Mouse (Mus musculus) G1E (cell line): ENCODE results near the gene Hspa2.

ENCODE experiments used
- CTCF ChIP-seq: IDR thresholded peaks from 2 replicates; pipeline ENCODE4 v1.5.1; 2012; ENCODE audit warnings: low read depth, low read length, inconsistent platforms, mixed read lengths
- GATA1 ChIP-seq: IDR thresholded peaks from 2 replicates; pipeline ENCODE4 v1.6.1; 2012; ENCODE audit warnings: borderline replicate concordance, low read length, inconsistent platforms, mixed read lengths
- POLR2AphosphoS5 ChIP-seq: IDR thresholded peaks from 2 replicates; pipeline ENCODE4 v1.6.1; 2012; ENCODE audit warnings: low read depth, low read length, inconsistent platforms; ENCODE audit not compliant: insufficient replicate concordance
- TAL1 ChIP-seq: conservative IDR thresholded peaks from 2 replicates; pipeline ENCODE4 v1.6.1; 2012; ENCODE audit warnings: low read depth, low read length, inconsistent platforms, mixed read lengths

- no peak for TF ChIP-seq TAL1
- TF ChIP-seq CTCF, result no peak
- no peak for TF ChIP-seq GATA1
- no peak for TF ChIP-seq POLR2AphosphoS5
Observed at GRCm38 (mm10) chr12:76388794-76389193, 15.2 kb upstream of the Hspa2 start.
